Mouse (Mus musculus) ovary, adult 2 months (tissue): Measurements from ENCODE around the gene Card14. TPM values are rescaled to one million over a fixed set of nuclear protein-coding genes. Genes with fewer than 3 reads are reported as not detected.

Experiments
- polyA plus RNA-seq: library from polyadenylated mRNA; depleted of rRNA; stranded (reverse); fragments of >200 nt; gene quantifications from 2 replicates; pipeline ENCODE4 v1.2.3, GENCODE M21; 2012; rRNA removed

The Card14 gene
- polyA plus RNA-seq = 0.16 and 0.28 TPM in 2 replicates

GRCm38 (mm10) chr11:119307658-119307867 lies at the start of gene Card14:
Gene Card14 (plus strand): TSS chr11:119307768.

DNA sequence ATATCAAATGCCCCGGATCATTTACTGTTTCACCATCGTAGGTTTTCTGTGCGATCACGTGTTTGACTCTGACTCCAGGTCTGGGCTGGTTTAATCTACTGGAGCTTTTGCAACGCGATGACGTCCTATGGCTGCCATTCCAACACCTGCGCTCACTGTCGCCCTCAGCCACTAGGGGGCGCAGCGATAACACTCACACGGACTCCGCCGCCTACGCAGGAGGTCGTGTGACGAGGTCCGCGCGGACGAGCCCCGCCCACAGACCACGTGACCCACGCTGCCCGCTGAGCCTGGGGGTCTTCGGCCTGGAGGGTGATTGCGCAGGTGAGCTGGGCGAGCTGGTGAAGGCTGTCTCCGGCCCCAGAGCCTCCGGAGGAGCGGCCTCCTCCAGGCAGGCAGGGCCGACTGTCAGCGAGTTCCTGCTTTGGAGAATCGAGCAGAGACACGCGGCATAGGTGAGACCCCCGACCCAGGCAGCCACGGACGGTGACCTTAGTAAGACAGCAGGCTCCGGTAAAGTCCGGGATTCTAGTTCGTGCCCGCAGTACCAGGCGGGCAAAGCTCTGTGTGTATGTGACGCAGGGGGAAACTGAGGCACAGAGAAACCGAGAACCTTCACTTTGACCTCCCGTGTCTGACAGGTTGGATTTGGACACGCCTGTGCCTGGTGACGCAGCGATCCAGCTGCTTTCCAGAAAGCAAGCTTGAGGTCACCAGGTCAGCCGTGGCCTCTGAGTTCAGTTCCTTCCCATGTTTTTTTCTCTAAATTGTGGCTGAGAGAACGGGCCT lies 39.6 kb upstream of the Card14 start, which contains the start of gene Gaa:
Gene Gaa, plus strand, starts transcription at position 120 of the 789 bp plus-strand sequence.

GRCm38 (mm10) chr11:119299391-119300245 lies 8.0 kb upstream of the Card14 start, which contains the start of gene Eif4a3:
Gene Eif4a3 (minus strand): TSS chr11:119300089.

DNA sequence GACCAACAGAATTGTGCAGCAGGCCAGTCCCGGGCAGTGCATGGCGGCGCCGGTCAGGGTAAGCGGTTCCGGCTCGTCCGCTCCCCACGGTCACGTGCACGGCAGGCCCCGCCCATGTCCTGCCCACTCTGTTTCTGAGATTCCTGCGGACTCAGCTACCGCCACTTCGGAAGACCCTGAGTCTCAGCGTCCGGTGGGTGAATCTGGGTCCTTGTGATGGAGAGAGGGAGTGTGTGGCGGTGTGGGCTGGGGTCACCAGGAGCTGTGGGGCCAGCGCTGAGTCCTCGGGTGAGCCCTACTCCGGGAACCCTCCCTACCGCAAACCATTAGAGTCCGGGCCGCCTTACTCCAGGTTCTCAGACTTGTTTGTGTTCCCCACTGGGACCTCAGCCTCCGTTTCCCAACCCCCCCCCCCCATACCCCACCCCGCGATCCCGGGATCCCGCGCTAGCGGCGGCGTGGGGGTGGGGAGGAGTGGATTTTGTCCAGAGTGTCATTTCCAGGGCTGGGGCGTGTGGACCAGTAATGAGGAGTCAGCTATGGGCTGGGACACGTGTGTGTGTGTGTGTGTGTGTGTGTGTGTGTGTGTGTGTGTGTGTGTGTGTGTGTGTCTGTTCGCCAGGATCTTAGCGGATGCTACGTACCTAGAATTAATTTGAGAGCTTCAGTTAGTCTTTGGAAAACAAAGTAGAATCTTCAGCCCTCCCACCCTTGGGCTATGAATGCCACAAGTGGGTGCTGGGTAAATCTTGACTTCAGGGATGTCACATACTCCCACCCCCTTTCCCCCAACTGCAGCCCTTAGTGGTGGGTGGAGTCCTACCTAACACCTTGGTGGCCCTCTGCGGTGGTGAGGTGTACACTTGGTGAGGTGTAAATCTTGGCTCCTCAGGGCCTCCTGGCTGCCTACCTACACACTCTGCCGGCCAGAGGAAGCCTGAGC lies 48.1 kb downstream of the Card14 start, which contains the start of the genes Sgsh and Slc26a11:
Gene Sgsh, minus strand, starts transcription at position 94 of the 943 bp plus-strand sequence.
Gene Slc26a11, plus strand, starts transcription at position 115 of the 943 bp plus-strand sequence.

GRCm38 (mm10) chr11:119392800-119393482 lies 85.4 kb downstream of the Card14 start, which contains the start of gene Rnf213:
Gene Rnf213 (plus strand): TSS chr11:119393100.

Other genes starting within 250 kb of the Card14 start
- 27.2 and 28.2 TPM in 2 replicates for gene Cbx4, start 221.5 kb upstream of the Card14 start, polyA plus RNA-seq
- 21.4 and 22.2 TPM in 2 replicates for gene Tbc1d16, start 79.3 kb upstream of the Card14 start, polyA plus RNA-seq
- gene Ccdc40, start 79.2 kb upstream of the Card14 start, polyA plus RNA-seq = 11.7 and 13.0 TPM in 2 replicates
- gene Gaa, start 39.9 kb upstream of the Card14 start, polyA plus RNA-seq = 336 TPM in 2 replicates
- gene Eif4a3, start 7.7 kb upstream of the Card14 start, polyA plus RNA-seq = 121 and 122 TPM in 2 replicates
- 49.3 and 55.6 TPM in 2 replicates for gene Sgsh, start 47.8 kb downstream of the Card14 start, polyA plus RNA-seq
- gene Slc26a11, start 47.8 kb downstream of the Card14 start, polyA plus RNA-seq = 31.6 and 41.4 TPM in 2 replicates
- 33.7 and 44.6 TPM in 2 replicates for gene Rnf213, start 85.3 kb downstream of the Card14 start, polyA plus RNA-seq
- 27.0 and 32.1 TPM in 2 replicates for gene Endov, start 183.6 kb downstream of the Card14 start, polyA plus RNA-seq
- gene Nptx1, start 240.0 kb downstream of the Card14 start, polyA plus RNA-seq = 3.5 and 4.6 TPM in 2 replicates